Mouse (Mus musculus) megakaryocyte, embryonic 14.5 days (primary cell): ENCODE results near the gene Jaml.

Experiments
- FLI1 ChIP-seq: IDR thresholded peaks from 2 replicates; pipeline ENCODE4 v1.6.1; 2012; ENCODE audit warnings: low read length, inconsistent platforms, mixed read lengths
- GATA1 ChIP-seq: IDR thresholded peaks from 3 replicates; pipeline ENCODE4 v1.6.1; 2012; ENCODE audit warnings: mixed read lengths, low read length, inconsistent platforms, borderline replicate concordance

- no peak for TF ChIP-seq GATA1
- no peak for TF ChIP-seq FLI1
These were observed 24.4 kb downstream of the Jaml start for GRCm38 (mm10) chr9:45103211-45103979.
